Mouse (Mus musculus) gonadal fat pad, adult 2 months (tissue): ENCODE data around the gene 1700086D15Rik. TPM values are rescaled to one million over a fixed set of nuclear protein-coding genes. Genes with fewer than 3 reads are reported as not detected.

Experiments used
- DNase-seq: peaks from one replicate; pipeline ENCODE4 v3.0.0-alpha.2; 2012; ENCODE audit warnings: low read depth
- polyA plus RNA-seq: library from polyadenylated mRNA; depleted of rRNA; stranded (reverse); fragments of >200 nt; gene quantifications from 2 replicates; pipeline ENCODE4 v1.2.3, GENCODE M21; 2012; rRNA removed

1700086D15Rik gene
- polyA plus RNA-seq, 1 experiment = not detected

- DNase-seq = no peak
Measured at GRCm38 (mm10) chr11:65135251-65135739, 24.4 kb downstream of the 1700086D15Rik start.

GRCm38 (mm10) chr11:65133661-65134060, 26.0 kb downstream of the 1700086D15Rik start:
- DNase-seq = no peak

GRCm38 (mm10) chr11:65129110-65129509, 30.6 kb downstream of the 1700086D15Rik start:
- no peak for DNase-seq

- no peak for DNase-seq
Measured at GRCm38 (mm10) chr11:65128666-65129065, 31.0 kb downstream of the 1700086D15Rik start.

GRCm38 (mm10) chr11:65126566-65126965, 33.1 kb downstream of the 1700086D15Rik start:
- DNase-seq = no peak

GRCm38 (mm10) chr11:65124913-65125418, 34.7 kb downstream of the 1700086D15Rik start:
- DNase-seq = no peak

- DNase-seq = no peak
Measured at GRCm38 (mm10) chr11:65120276-65120675, 39.4 kb downstream of the 1700086D15Rik start.

GRCm38 (mm10) chr11:65115811-65116210, 43.9 kb downstream of the 1700086D15Rik start:
- DNase-seq = no peak

GRCm38 (mm10) chr11:65112086-65112485, 47.6 kb downstream of the 1700086D15Rik start:
- DNase-seq = no peak

- no peak for DNase-seq
Measured at GRCm38 (mm10) chr11:65111651-65112050, 48.0 kb downstream of the 1700086D15Rik start.

- no peak for DNase-seq
Measured at GRCm38 (mm10) chr11:65110058-65110457, 49.6 kb downstream of the 1700086D15Rik start.

GRCm38 (mm10) chr11:65107734-65108171, 51.9 kb downstream of the 1700086D15Rik start:
- no peak for DNase-seq

- no peak for DNase-seq
Measured at GRCm38 (mm10) chr11:65107151-65107550, 52.5 kb downstream of the 1700086D15Rik start.

- DNase-seq = no peak
Measured at GRCm38 (mm10) chr11:65104076-65104475, 55.6 kb downstream of the 1700086D15Rik start.

Other genes with a start within 250 kb of the 1700086D15Rik start
- gene Elac2, start 180.9 kb downstream of the 1700086D15Rik start, polyA plus RNA-seq = 16.3 and 21.3 TPM in 2 replicates
- 5.6 and 8.5 TPM in 2 replicates for gene Arhgap44, start 3.1 kb upstream of the 1700086D15Rik start, polyA plus RNA-seq
- 6.1 and 7.4 TPM in 2 replicates for gene Myocd, start 110.1 kb upstream of the 1700086D15Rik start, polyA plus RNA-seq